Mouse (Mus musculus): Measurements from ENCODE around the gene Vps45. TPM values are rescaled to one million over a fixed set of nuclear protein-coding genes. Genes with fewer than 3 reads are reported as not detected.
"Not testable (repeated sequence)": the region's sequence is repeated elsewhere in the genome, so short reads cannot be mapped to it uniquely, and the experiment has no call there.

Gene Vps45
- polyA plus RNA-seq, 1 experiment from 2014 or later: 46.1 TPM

- not testable (repeated sequence) for H3K4me1 ChIP-seq; ATAC-seq (ENCODE audit: insufficient number of reproducible peaks, low FRiP score, low TSS enrichment, low read depth); H3K27me3 ChIP-seq; H3K9ac ChIP-seq; H3K4me2 ChIP-seq (replicated peaks); H3K36me3 ChIP-seq; H3K27ac ChIP-seq (replicated peaks); H3K4me3 ChIP-seq (replicated peaks); H3K9me3 ChIP-seq (replicated peaks)
- WGBS: 60% methylated on average over 7 of the region's 7 CpGs
Observed at GRCm38 (mm10) chr3:95970661-95971060, 87.6 kb downstream of the Vps45 start.

- Histone ChIP-seq H3K27me3 (peaks cover 4% of the 10 kb centered on the region; the same call in 1 of the 2 replicates), H3K36me3 (no peaks in the 10 kb centered on the region), H3K27ac (replicated peaks) (no peak overlapping the region), H3K4me1 (peaks cover 9% of the 10 kb centered on the region), H3K9me3 (replicated peaks) (no peaks in the 10 kb centered on the region), H3K4me2 (replicated peaks) (no peak overlapping the region), H3K4me3 (replicated peaks) (no peak overlapping the region), H3K9ac (no peak overlapping the region)
- ATAC-seq (ENCODE audit: insufficient number of reproducible peaks, low FRiP score, low TSS enrichment, low read depth): no peak
- WGBS: 77% methylated on average over 1 of the region's 1 CpGs
Observed at GRCm38 (mm10) chr3:95969277-95969676, 89.0 kb downstream of the Vps45 start.

DNA sequence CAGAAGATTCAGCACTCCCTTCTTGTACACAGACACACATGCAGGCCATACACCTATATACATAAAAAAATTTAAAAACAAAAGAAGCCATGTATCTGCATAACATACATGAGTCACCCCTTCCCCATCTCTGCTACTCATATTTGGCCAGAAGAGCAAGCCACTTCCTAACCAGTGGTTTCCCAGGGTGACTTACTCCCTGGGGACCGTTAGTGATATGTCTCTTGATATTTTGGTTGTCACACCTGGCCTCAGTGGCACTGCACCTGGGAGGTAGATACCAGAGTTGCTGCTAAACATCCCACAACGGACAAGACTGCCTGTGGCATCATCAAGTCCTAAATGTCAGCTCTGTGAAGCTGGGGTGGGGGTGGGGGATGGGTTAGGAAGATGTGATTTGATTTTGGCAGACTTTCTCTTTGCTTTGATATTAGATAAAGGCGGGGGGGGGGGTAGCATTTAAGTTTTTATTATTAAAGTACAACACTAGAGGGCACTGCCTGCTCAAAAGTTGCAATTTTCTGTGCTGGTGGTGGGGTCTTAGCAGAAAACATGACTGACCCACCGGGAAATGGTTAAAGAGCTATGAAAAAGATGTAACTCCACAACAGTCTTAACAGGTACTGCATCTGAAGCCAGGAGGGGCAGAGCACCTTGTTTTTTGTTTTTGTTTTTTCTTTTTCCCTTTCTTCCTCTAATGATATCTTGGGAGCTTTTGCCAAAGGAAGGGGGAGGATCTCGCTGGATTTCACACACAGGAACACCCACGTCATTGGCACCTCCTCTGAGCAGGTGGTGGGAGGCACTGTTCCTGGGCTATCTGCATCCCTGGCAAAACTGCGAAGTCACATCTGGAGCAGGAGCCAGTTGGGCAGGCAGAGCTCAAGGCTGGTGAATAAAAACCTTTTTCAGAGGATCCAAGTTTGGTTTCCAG, 92.5 kb downstream of the Vps45 start:
- peak overlapping the region; percentile 39 for H3K4me2 ChIP-seq (replicated peaks)
- peak overlapping the region; percentile 13; the same call in 1 of the 2 replicates for H3K4me3 ChIP-seq (replicated peaks)
- H3K36me3 ChIP-seq: no peaks in the 10 kb centered on the region
- H3K9me3 ChIP-seq (replicated peaks): no peaks in the 10 kb centered on the region
- H3K9ac ChIP-seq: no peak overlapping the region
- H3K27me3 ChIP-seq: no peaks in the 10 kb centered on the region
- no peak overlapping the region for H3K27ac ChIP-seq (replicated peaks)
- H3K4me1 ChIP-seq: no peaks in the 10 kb centered on the region
- WGBS: 11% methylated on average over 7 of the region's 7 CpGs
- ATAC-seq (ENCODE audit: insufficient number of reproducible peaks, low FRiP score, low TSS enrichment, low read depth): no peak; the same call in 1 of the 2 replicates

DNA sequence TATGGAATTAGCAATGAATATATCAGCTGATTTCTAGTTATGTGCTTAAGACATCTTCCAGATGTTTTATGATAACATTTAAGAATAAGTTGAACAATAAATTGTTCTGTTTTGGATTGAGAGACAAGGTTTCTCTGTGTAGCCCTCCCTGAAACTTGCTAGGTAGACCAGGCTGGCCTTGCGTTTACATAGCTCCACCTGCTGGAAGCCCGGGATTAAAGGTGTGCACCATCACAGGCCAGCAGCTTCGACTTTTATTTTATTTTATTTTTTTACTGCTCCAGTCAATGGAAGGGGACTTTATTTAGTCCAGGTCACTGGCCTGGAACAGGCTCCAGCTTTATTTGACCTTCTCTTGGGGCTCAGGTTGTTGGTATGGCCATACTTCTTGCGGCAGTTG, 94.6 kb downstream of the Vps45 start:
- no peak for ATAC-seq (ENCODE audit: insufficient number of reproducible peaks, low FRiP score, low TSS enrichment, low read depth)
- H3K9ac ChIP-seq: no peak overlapping the region
- H3K27me3 ChIP-seq: no peaks in the 10 kb centered on the region
- H3K36me3 ChIP-seq: no peaks in the 10 kb centered on the region
- H3K4me1 ChIP-seq: no peaks in the 10 kb centered on the region
- H3K9me3 ChIP-seq (replicated peaks): no peaks in the 10 kb centered on the region
- no peak overlapping the region for H3K27ac ChIP-seq (replicated peaks)
- H3K4me3 ChIP-seq (replicated peaks): no peak overlapping the region
- WGBS: 38% methylated on average over 4 of the region's 4 CpGs
- H3K4me2 ChIP-seq (replicated peaks): no peak overlapping the region

GRCm38 (mm10) chr3:95963230-95963629, 95.0 kb downstream of the Vps45 start:
- Histone ChIP-seq H3K27ac (replicated peaks) (no peak overlapping the region), H3K4me3 (replicated peaks) (no peak overlapping the region), H3K4me1 (no peaks in the 10 kb centered on the region), H3K9me3 (replicated peaks) (no peaks in the 10 kb centered on the region), H3K27me3 (no peaks in the 10 kb centered on the region), H3K4me2 (replicated peaks) (no peak overlapping the region), H3K36me3 (no peaks in the 10 kb centered on the region), H3K9ac (no peak overlapping the region)
- 25% methylated on average over 2 of the region's 2 CpGs for WGBS
- ATAC-seq (ENCODE audit: insufficient number of reproducible peaks, low FRiP score, low TSS enrichment, low read depth): no peak

- not testable (repeated sequence) for ATAC-seq (ENCODE audit: insufficient number of reproducible peaks, low FRiP score, low TSS enrichment, low read depth)
Observed at GRCm38 (mm10) chr3:95962182-95962581, 96.1 kb downstream of the Vps45 start.

DNA sequence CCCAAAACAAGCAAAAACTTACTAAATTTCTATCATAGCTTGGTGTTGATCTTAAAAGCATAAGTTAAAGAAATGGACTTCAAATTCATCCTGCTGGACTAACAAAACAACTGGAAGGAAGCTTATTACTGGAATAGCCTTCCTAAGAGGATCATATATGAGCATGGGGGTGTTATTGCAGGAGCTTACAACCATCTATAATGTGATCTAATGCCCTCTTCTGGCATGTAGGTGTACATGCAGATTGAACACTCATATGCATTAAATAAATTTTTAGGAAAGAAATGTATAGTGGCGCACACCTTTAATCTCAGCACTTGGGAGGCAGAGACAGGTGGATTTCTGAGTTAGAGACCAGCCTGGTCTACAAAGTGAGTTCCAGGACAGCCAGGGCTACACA, 98.5 kb downstream of the Vps45 start:
- ATAC-seq (ENCODE audit: insufficient number of reproducible peaks, low FRiP score, low TSS enrichment, low read depth): no peak
- Histone ChIP-seq H3K4me2 (replicated peaks) (no peak overlapping the region), H3K36me3 (no peaks in the 10 kb centered on the region), H3K4me3 (replicated peaks) (no peak overlapping the region), H3K9me3 (replicated peaks) (no peaks in the 10 kb centered on the region), H3K27ac (replicated peaks) (no peak overlapping the region), H3K27me3 (no peaks in the 10 kb centered on the region), H3K9ac (no peak overlapping the region), H3K4me1 (0 out of 2 replicates have a peak, but pooled peaks cover 3% of the 10 kb centered on the region)
- WGBS: 94% methylated on average over 1 of the region's 1 CpGs

More at GRCm38 (mm10) chr3:95962182-95962581, 96.1 kb downstream of the Vps45 start:
- H3K36me3 ChIP-seq; H3K9me3 ChIP-seq (replicated peaks); H3K27me3 ChIP-seq; H3K9ac ChIP-seq; H3K27ac ChIP-seq (replicated peaks); H3K4me3 ChIP-seq (replicated peaks); H3K4me2 ChIP-seq (replicated peaks); H3K4me1 ChIP-seq: not testable (repeated sequence)
- WGBS: 70% methylated on average over 8 of the region's 8 CpGs

DNA sequence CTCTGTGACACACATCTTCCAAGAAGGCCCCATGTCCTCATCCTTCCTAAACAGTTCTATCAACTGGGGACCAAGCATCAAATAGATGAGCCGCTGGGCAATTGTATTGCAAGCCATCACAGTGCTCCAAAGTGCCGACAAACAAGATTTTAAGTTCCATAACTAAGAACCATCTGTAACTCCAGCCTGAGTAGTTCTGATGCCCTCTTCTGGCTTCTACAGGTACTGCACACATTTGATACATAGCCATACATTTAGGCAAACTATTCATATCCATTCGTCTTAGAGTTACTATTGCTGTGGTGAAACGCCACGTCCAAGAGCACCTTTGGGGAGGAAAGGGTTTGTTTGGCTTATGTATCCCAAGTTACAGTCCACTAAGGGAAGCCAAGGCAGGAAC, 99.2 kb downstream of the Vps45 start:
- no peaks in the 10 kb centered on the region for H3K9me3 ChIP-seq (replicated peaks)
- no peak for ATAC-seq (ENCODE audit: insufficient number of reproducible peaks, low FRiP score, low TSS enrichment, low read depth)
- no peak overlapping the region for H3K27ac ChIP-seq (replicated peaks)
- 75% methylated on average over 5 of the region's 5 CpGs for WGBS
- no peak overlapping the region for H3K4me2 ChIP-seq (replicated peaks)
- H3K4me1 ChIP-seq: 0 out of 2 replicates have a peak, but pooled peaks cover 3% of the 10 kb centered on the region
- no peak overlapping the region for H3K9ac ChIP-seq
- H3K4me3 ChIP-seq (replicated peaks): no peak overlapping the region
- H3K27me3 ChIP-seq: no peaks in the 10 kb centered on the region
- no peaks in the 10 kb centered on the region for H3K36me3 ChIP-seq

DNA sequence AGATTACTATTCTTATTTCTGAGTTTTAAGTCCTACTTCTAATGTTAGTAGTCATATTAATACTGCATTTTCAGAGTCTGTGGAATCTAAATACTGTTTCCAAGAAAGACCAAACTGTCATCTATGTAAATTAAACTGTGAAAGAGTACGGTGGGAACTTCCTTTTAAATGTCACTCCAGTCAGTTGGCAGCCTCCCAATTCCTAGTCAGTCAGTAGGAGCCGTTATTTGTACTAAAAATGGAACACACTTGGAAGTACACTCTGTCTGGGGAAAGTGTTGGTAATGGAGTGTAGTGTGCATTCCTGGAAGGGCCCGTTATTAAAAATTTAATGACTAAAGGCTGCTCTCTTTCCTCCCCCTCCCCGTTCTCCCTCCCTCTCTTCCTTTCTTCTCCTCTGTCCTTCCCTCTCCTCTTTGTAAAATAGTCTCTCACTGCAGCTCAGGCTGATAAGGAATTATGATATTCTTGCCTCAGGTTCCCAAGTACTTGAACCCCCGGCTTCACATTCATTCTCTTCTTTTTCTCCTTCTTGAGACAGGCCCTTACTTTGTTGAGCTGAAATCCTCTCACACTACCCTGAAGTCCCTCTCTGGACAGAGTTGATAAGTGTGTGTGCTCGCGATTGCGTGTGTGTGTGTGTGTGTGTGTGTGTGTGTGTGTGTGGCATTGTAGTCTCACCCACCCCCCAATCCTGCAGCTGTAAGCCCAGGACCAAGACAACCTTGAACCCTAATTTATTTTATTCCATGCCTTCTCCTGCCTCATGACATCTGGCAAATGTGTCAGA, 100.7 kb downstream of the Vps45 start:
- WGBS: 57% methylated on average over 8 of the region's 8 CpGs
- no peak overlapping the region for H3K27ac ChIP-seq (replicated peaks)
- no peak overlapping the region for H3K4me2 ChIP-seq (replicated peaks)
- ATAC-seq (ENCODE audit: insufficient number of reproducible peaks, low FRiP score, low TSS enrichment, low read depth): no peak
- H3K27me3 ChIP-seq: no peaks in the 10 kb centered on the region
- no peak overlapping the region for H3K4me3 ChIP-seq (replicated peaks)
- no peaks in the 10 kb centered on the region for H3K9me3 ChIP-seq (replicated peaks)
- 0 out of 2 replicates have a peak, but pooled peaks cover 3% of the 10 kb centered on the region for H3K4me1 ChIP-seq
- no peaks in the 10 kb centered on the region for H3K36me3 ChIP-seq
- H3K9ac ChIP-seq: no peak overlapping the region

GRCm38 (mm10) chr3:95955318-95955717, 102.9 kb downstream of the Vps45 start:
- Histone ChIP-seq H3K27me3 (no peaks in the 10 kb centered on the region), H3K9me3 (replicated peaks) (no peaks in the 10 kb centered on the region), H3K9ac (no peak overlapping the region), H3K4me2 (replicated peaks) (no peak overlapping the region), H3K4me3 (replicated peaks) (no peak overlapping the region), H3K27ac (replicated peaks) (no peak overlapping the region), H3K4me1 (0 out of 2 replicates have a peak, but pooled peaks cover 3% of the 10 kb centered on the region), H3K36me3 (no peaks in the 10 kb centered on the region)
- ATAC-seq (ENCODE audit: insufficient number of reproducible peaks, low FRiP score, low TSS enrichment, low read depth): no peak
- WGBS: 90% methylated on average over 5 of the region's 5 CpGs

DNA sequence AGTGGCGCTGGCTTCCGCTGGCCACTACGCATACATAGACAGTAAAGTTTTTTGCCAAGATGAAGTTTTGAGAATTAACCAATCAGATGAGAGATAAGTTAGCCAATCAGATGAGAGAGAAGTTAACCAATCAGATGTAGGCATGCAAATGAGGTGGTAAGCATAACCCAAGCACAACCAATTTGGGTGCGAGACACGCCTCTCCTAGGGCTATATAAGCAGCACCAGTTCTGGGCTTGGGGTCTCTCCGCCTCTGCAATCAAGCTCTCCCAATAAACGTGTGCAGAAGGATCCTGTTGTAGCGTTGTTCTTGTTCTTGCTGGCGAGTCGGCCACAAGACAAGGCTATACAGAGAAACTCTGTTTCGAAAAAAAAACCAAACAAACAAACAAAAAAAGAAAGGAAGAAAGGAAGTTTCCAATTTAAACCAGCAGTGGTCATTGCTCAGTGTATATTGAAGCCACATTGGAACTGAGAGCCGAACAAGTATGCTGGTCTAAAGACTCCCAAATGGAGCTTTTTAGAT, 103.6 kb downstream of the Vps45 start:
- H3K4me2 ChIP-seq (replicated peaks); ATAC-seq (ENCODE audit: insufficient number of reproducible peaks, low FRiP score, low TSS enrichment, low read depth); H3K4me3 ChIP-seq (replicated peaks); H3K36me3 ChIP-seq; H3K9ac ChIP-seq; H3K4me1 ChIP-seq; H3K27ac ChIP-seq (replicated peaks); H3K9me3 ChIP-seq (replicated peaks); H3K27me3 ChIP-seq: not testable (repeated sequence)
- 87% methylated on average over 12 of the region's 12 CpGs for WGBS

Data from embryonic facial prominence, embryonic 15.5 days (tissue).